9 mouse cellular contexts compared by ENCODE assay signal in genomic region chr13:52501686-52502085, GRCm38 (mm10). TPM values are rescaled to one million over a fixed set of nuclear protein-coding genes. Genes with fewer than 3 reads are reported as not detected.
DNase-seq lines count a peak whose midpoint lies in the region; TF ChIP-seq lines count a peak whose summit lies in the region.
"Had no signal": no experiment of that assay in that cellular context is flagged by ENCODE, and none has a peak within 500 bp of the region (broad histone marks: within the 10 kb centered on the region; RNA-seq: fewer than 3 reads in every experiment).

No protein-coding gene starts in this region.

- peak overlapping the region; percentile 82 for H3K27ac ChIP-seq in cerebellum, adult 2 months (ENCODE audit: insufficient read depth, low read length)
- H3K27ac ChIP-seq in heart, embryonic 10.5 days, result peak overlapping the region; percentile 67
- H3K27ac ChIP-seq: embryonic facial prominence, embryonic 12.5 days had no signal

- TF ChIP-seq CTCF in cerebellum, adult 2 months (IDR thresholded peaks at IDR 0.05; ENCODE audit: borderline replicate concordance, insufficient read depth, low read depth, low read length), result no peak

- H3K4me1 ChIP-seq in cerebellum, adult 2 months (ENCODE audit: control insufficient read depth, insufficient read depth, low read length), result peaks cover 23% of the 10 kb centered on the region
- peaks cover 17% of the 10 kb centered on the region; the same call in 1 of the 2 replicates for H3K4me1 ChIP-seq in heart, embryonic 10.5 days
- H3K4me1 ChIP-seq: embryonic facial prominence, embryonic 12.5 days had no signal

- peak; percentile 60 for DNase-seq in kidney, postnatal 10 days
- no peak for DNase-seq in kidney, adult 9 months
- peak; percentile 91 to 96 for DNase-seq in cerebellum, adult 2 months
- DNase-seq in heart, embryonic 10.5 days (ENCODE audit: low spot score), result peak; percentile 80
- peak; percentile 76 to 79 for DNase-seq in left cerebral cortex, adult 18-20 months (ENCODE audit: low spot score in 2 of 2)
- DNase-seq in right cerebral cortex, postnatal 36 days (ENCODE audit: low spot score in 2 of 2), result peak; percentile 80 to 89
- no peak for DNase-seq in adrenal gland, postnatal 10 days
- DNase-seq in adrenal gland, adult 18-20 months (ENCODE audit: low spot score in 2 of 2), result no peak

- 0 out of 2 replicates have a peak, but pooled peaks have one; percentile 6 for TF ChIP-seq POLR2A in cerebellum, adult 2 months (IDR thresholded peaks at IDR 0.05; ENCODE audit: borderline replicate concordance, insufficient read depth, low read length)

- H3K36me3 ChIP-seq in heart, embryonic 10.5 days, result no peaks in the 10 kb centered on the region
- H3K36me3 ChIP-seq: embryonic facial prominence, embryonic 12.5 days had no signal

- H3K4me3 ChIP-seq in cerebellum, adult 2 months (replicated peaks; ENCODE audit: insufficient read depth, low read depth, low read length), result no peak overlapping the region
- no peak overlapping the region for H3K4me3 ChIP-seq in heart, embryonic 10.5 days
- H3K4me3 ChIP-seq: embryonic facial prominence, embryonic 12.5 days had no signal

- 2% methylated on average over 8 of the region's 8 CpGs for WGBS in cerebellum, adult 2 months
- WGBS in heart, embryonic 10.5 days, result 33% methylated on average over 8 of the region's 8 CpGs

- H3K27me3 ChIP-seq in cerebellum, adult 2 months (ENCODE audit: control insufficient read depth, insufficient read depth, low read length), result no peaks in the 10 kb centered on the region
- H3K27me3 ChIP-seq in heart, embryonic 10.5 days (ENCODE audit: insufficient read depth, poor library complexity, severe bottlenecking), result no peaks in the 10 kb centered on the region
- H3K27me3 ChIP-seq: embryonic facial prominence, embryonic 12.5 days had no signal

- H3K9me3 ChIP-seq in heart, embryonic 10.5 days, result no peaks in the 10 kb centered on the region
- H3K9me3 ChIP-seq: embryonic facial prominence, embryonic 12.5 days had no signal

RNA-seq across cellular contexts. Expression of gene Diras2, which starts 29.4 kb away (rescaled TPM):
- 241 and 269 TPM in 2 replicates for polyA plus RNA-seq in cerebellum, adult 2 months (2012; rRNA removed)
- 1.0 and 1.1 TPM in 2 replicates for polyA plus RNA-seq in heart, embryonic 10.5 days (2016; fragmentation: Nextera tagmentation; extraction: Ambion mirVana)
- total RNA-seq in left cerebral cortex, adult 18-20 months (2021), result 100 to 1,000 TPM; 149 to 165 TPM
- 1 to 10 TPM; 4.3 to 5.0 TPM for total RNA-seq in adrenal gland, postnatal 10 days (2021)
- 1 to 10 TPM; 3.0 to 4.3 TPM for total RNA-seq in adrenal gland, adult 18-20 months (2021)

Comparison
In these comparisons a context has a peak if more than half of its experiments do, and no peak if none do; other contexts are left out.
1. DNase-seq: peak in kidney, postnatal 10 days (single experiment), cerebellum, adult 2 months (2 of 2), heart, embryonic 10.5 days (single experiment), left cerebral cortex, adult 18-20 months (2 of 2) and right cerebral cortex, postnatal 36 days (2 of 2); none in kidney, adult 9 months (single experiment), adrenal gland, postnatal 10 days (single experiment) and adrenal gland, adult 18-20 months (0 of 2).
2. RNA of gene Diras2, which starts 29.4 kb away (total RNA-seq): 149 to 165 TPM in left cerebral cortex, adult 18-20 months; 4.3 to 5.0 TPM in adrenal gland, postnatal 10 days and 3.0 to 4.3 TPM in adrenal gland, adult 18-20 months; every median in the first group is over 10 times any median in the second.